Mouse (Mus musculus) cerebellum, adult 9-11 months (tissue): ENCODE measurements around the gene P4htm.

ENCODE experiments used
- DNase-seq: peaks from one replicate; pipeline ENCODE4 v3.0.0; 2022

P4htm gene

GRCm38 (mm10) chr9:108540846-108541245 lies 56.6 kb downstream of the P4htm start:
- no peak for DNase-seq

GRCm38 (mm10) chr9:108531496-108531895 lies 66.0 kb downstream of the P4htm start:
- DNase-seq, result no peak

GRCm38 (mm10) chr9:108530954-108531353 lies 66.5 kb downstream of the P4htm start:
- DNase-seq, result no peak
